7 mouse cellular contexts compared by ENCODE assay signal in the genomic region with DNA sequence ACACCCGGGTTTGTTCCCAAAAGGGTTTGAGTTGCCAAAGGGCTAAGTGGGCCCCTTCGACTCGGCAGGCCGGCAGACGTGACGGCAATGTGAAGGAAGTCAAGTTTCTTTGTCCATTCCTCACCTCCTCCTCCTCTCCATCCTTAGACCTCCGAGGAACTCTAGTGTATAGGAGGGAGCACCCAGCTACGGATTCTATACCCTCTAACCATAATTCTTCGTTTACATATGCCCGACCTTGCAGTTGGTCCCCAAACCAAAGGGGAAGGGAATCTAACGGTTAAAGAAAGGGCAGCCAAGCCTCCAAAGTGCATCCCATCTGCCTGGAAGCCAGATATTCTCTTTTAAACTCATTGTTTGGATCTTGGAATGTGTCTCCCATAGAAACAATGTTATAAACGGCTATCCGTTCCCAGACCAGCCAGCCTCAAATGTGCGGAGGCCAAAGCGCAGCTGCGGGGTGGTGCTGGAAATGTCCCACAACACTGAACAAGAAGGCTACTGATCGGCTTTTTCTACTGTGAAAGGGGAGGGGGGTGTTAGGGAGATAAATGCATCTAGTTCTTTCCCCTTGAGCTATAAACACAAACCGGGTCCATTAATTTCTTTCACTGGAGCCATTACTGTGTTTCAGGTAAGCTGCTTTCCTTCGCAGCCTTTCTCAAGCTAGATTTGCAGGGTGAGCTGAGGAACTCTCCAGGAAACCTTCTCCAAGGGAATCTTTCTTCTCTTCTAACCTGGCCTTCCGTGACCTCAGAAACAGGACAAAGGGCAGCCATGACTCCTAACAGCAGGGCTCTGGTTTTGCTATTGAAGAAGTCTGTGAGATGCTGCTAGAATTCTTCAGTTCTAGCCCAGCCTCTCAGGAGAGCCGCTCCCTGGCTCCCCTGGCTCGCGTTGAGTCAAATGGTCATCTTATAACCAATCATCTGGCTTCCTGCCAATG. TPM values are rescaled to one million over a fixed set of nuclear protein-coding genes. Genes with fewer than 3 reads are reported as not detected.
DNase-seq lines count a peak whose midpoint lies in the region; ATAC-seq lines count a peak whose summit lies in the region.

No protein-coding gene starts in this region.

- H3K9me3 ChIP-seq in lung, embryonic 16.5 days (ENCODE audit: control insufficient read depth, low read length) = no peaks in the 10 kb centered on the region
- H3K9me3 ChIP-seq in embryonic facial prominence, embryonic 11.5 days (replicated peaks; ENCODE audit: control insufficient read depth, low read length) = no peaks in the 10 kb centered on the region
- no peaks in the 10 kb centered on the region for H3K9me3 ChIP-seq in limb, embryonic 15.5 days

- peak overlapping the region; percentile 40 for H3K27ac ChIP-seq in lung, embryonic 16.5 days (ENCODE audit: low read length)
- no peak overlapping the region for H3K27ac ChIP-seq in embryonic facial prominence, embryonic 11.5 days (replicated peaks; ENCODE audit: low read depth, low read length)
- H3K27ac ChIP-seq in limb, embryonic 15.5 days = peak overlapping the region; percentile 81

- H3K36me3 ChIP-seq in lung, embryonic 16.5 days (ENCODE audit: control insufficient read depth, insufficient read depth, low read length) = no peaks in the 10 kb centered on the region
- H3K36me3 ChIP-seq in embryonic facial prominence, embryonic 11.5 days (replicated peaks; ENCODE audit: control insufficient read depth, insufficient read depth, low read depth, low read length) = no peaks in the 10 kb centered on the region
- no peaks in the 10 kb centered on the region for H3K36me3 ChIP-seq in limb, embryonic 15.5 days

- H3K4me1 ChIP-seq in lung, embryonic 16.5 days (replicated peaks; ENCODE audit: control insufficient read depth, insufficient read depth, low read length) = peaks cover 17% of the 10 kb centered on the region
- peaks cover 3% of the 10 kb centered on the region; the same call in 1 of the 2 replicates for H3K4me1 ChIP-seq in embryonic facial prominence, embryonic 11.5 days (ENCODE audit: control insufficient read depth, insufficient read depth, low read length)
- H3K4me1 ChIP-seq in limb, embryonic 15.5 days = peaks cover 43% of the 10 kb centered on the region

- WGBS in lung, embryonic 16.5 days = 16% methylated on average over 23 of the region's 23 CpGs
- 12% methylated on average over 23 of the region's 23 CpGs for WGBS in embryonic facial prominence, embryonic 11.5 days
- 15% methylated on average over 23 of the region's 23 CpGs for WGBS in limb, embryonic 15.5 days

- ATAC-seq in lung, embryonic 16.5 days (ENCODE audit: low read depth) = peak; percentile 2; the same call in 1 of the 2 replicates
- ATAC-seq in embryonic facial prominence, embryonic 11.5 days (replicated peaks; ENCODE audit: insufficient number of reproducible peaks, low FRiP score, low TSS enrichment, low read depth) = peak; percentile 15; the same call in 1 of the 2 replicates
- peak; percentile 21; the same call in 1 of the 2 replicates for ATAC-seq in limb, embryonic 15.5 days (ENCODE audit: insufficient number of reproducible peaks, low FRiP score, low TSS enrichment, low read depth)

- intact Hi-C loops in heart, postnatal 10 days (cut with DNase I) = no loop called here

- H3K9ac ChIP-seq in lung, embryonic 16.5 days (ENCODE audit: low read length) = peak overlapping the region; percentile 69
- H3K9ac ChIP-seq in embryonic facial prominence, embryonic 11.5 days (replicated peaks; ENCODE audit: low read length) = peak overlapping the region; percentile 57
- peak overlapping the region; percentile 44 for H3K9ac ChIP-seq in limb, embryonic 15.5 days

- H3K4me3 ChIP-seq in lung, embryonic 16.5 days (ENCODE audit: low read length) = peak overlapping the region; percentile 66
- peak overlapping the region; percentile 52 for H3K4me3 ChIP-seq in embryonic facial prominence, embryonic 11.5 days (ENCODE audit: low read depth, low read length)
- peak overlapping the region; percentile 58 for H3K4me3 ChIP-seq in limb, embryonic 15.5 days

- DNase-seq in lung, postnatal 25 days (ENCODE audit: low spot score) = no peak
- DNase-seq in embryonic facial prominence, embryonic 11.5 days (ENCODE audit: low spot score) = peak; percentile 20
- DNase-seq in heart, postnatal 10 days = peak; percentile 59 to 68
- DNase-seq in right cerebral cortex, postnatal 25 days = peak; percentile 20
- no peak for DNase-seq in thymus, adult 18-20 months

- peak overlapping the region; percentile 94 for H3K4me2 ChIP-seq in lung, embryonic 16.5 days (ENCODE audit: low read depth, low read length)
- H3K4me2 ChIP-seq in embryonic facial prominence, embryonic 11.5 days (ENCODE audit: low read depth, low read length) = peak overlapping the region; percentile 92
- peak overlapping the region; percentile 90 for H3K4me2 ChIP-seq in limb, embryonic 15.5 days

- peaks cover 12% of the 10 kb centered on the region; the same call in 1 of the 2 replicates for H3K27me3 ChIP-seq in lung, embryonic 16.5 days (ENCODE audit: control insufficient read depth, insufficient read depth, low read depth, low read length)
- H3K27me3 ChIP-seq in embryonic facial prominence, embryonic 11.5 days (ENCODE audit: control insufficient read depth, insufficient read depth, low read length) = peaks cover 14% of the 10 kb centered on the region
- H3K27me3 ChIP-seq in limb, embryonic 15.5 days = peaks cover 32% of the 10 kb centered on the region

RNA-seq across cellular contexts. Expression of a gene that starts 0.6 kb away (rescaled TPM):
- polyA plus RNA-seq in lung, embryonic 16.5 days (2015; fragmentation: Nextera tagmentation; extraction: Ambion mirVana) = 14.5 and 14.6 TPM in 2 replicates
- polyA plus RNA-seq in embryonic facial prominence, embryonic 11.5 days (2014; fragmentation: Nextera tagmentation; extraction: Ambion mirVana) = 9.5 and 10.3 TPM in 2 replicates
- total RNA-seq in heart, postnatal 10 days (2021) = 10 to 100 TPM; 16.2 TPM
- 16.2 and 18.4 TPM in 2 replicates for polyA plus RNA-seq in limb, embryonic 15.5 days (2015; fragmentation: Nextera tagmentation; extraction: Ambion mirVana)

Comparison
In these comparisons a context has a peak if more than half of its experiments do, and no peak if none do; other contexts are left out.
1. DNase-seq: peak in embryonic facial prominence, embryonic 11.5 days (single experiment), heart, postnatal 10 days (2 of 2) and right cerebral cortex, postnatal 25 days (single experiment); none in lung, postnatal 25 days (single experiment) and thymus, adult 18-20 months (0 of 2).
2. Peak in every context shown above with its lines, with median percentiles within 50 percentile points of each other: ATAC-seq, H3K4me2 ChIP-seq, H3K4me3 ChIP-seq and H3K9ac ChIP-seq.